ENCODE assay signal across 21 mouse cellular contexts in genomic region chr4:51633471-51633870, GRCm38 (mm10).
A peak's percentile ranks its signal among the peaks of the same experiment; 100 is the strongest.
DNase-seq lines count a peak whose midpoint lies in the region; ATAC-seq and TF ChIP-seq lines count a peak whose summit lies in the region.
"Had no signal": no experiment of that assay in that cellular context is flagged by ENCODE, and none has a peak within 500 bp of the region (broad histone marks: within the 10 kb centered on the region; RNA-seq: fewer than 3 reads in every experiment).

No protein-coding gene starts in this region.

- no peaks in the 10 kb centered on the region for H3K27me3 ChIP-seq in intestine, embryonic 15.5 days (replicated peaks)
- no peaks in the 10 kb centered on the region for H3K27me3 ChIP-seq in intestine, embryonic 16.5 days (replicated peaks; ENCODE audit: control insufficient read depth, insufficient read depth, low read length)
- no peaks in the 10 kb centered on the region for H3K27me3 ChIP-seq in intestine, postnatal 0 days (replicated peaks; ENCODE audit: control insufficient read depth, insufficient read depth, low read length)
- no peaks in the 10 kb centered on the region for H3K27me3 ChIP-seq in hindbrain, embryonic 10.5 days (ENCODE audit: insufficient read depth, poor library complexity, severe bottlenecking)
- H3K27me3 ChIP-seq: CH12.LX, Patski had no signal

- no peak overlapping the region for H3K4me3 ChIP-seq in intestine, embryonic 15.5 days (replicated peaks)
- H3K4me3 ChIP-seq in intestine, embryonic 16.5 days (ENCODE audit: low read length): no peak overlapping the region
- H3K4me3 ChIP-seq in intestine, postnatal 0 days (ENCODE audit: low read depth, low read length): no peak overlapping the region
- no peak overlapping the region for H3K4me3 ChIP-seq in hindbrain, embryonic 10.5 days

- H3K9ac ChIP-seq in intestine, embryonic 15.5 days: no peak overlapping the region
- H3K9ac ChIP-seq in intestine, embryonic 16.5 days (ENCODE audit: low read depth, low read length): no peak overlapping the region
- H3K9ac ChIP-seq in intestine, postnatal 0 days (ENCODE audit: low read depth, low read length): no peak overlapping the region

- no peak overlapping the region for H3K4me2 ChIP-seq in intestine, embryonic 15.5 days (replicated peaks)
- H3K4me2 ChIP-seq in intestine, embryonic 16.5 days (ENCODE audit: low read depth, low read length): no peak overlapping the region
- no peak overlapping the region for H3K4me2 ChIP-seq in intestine, postnatal 0 days (replicated peaks; ENCODE audit: low read depth)

- H3K4me1 ChIP-seq in intestine, embryonic 15.5 days (replicated peaks): no peaks in the 10 kb centered on the region
- no peaks in the 10 kb centered on the region for H3K4me1 ChIP-seq in intestine, embryonic 16.5 days (ENCODE audit: control insufficient read depth, insufficient read depth, low read length)
- no peaks in the 10 kb centered on the region for H3K4me1 ChIP-seq in intestine, postnatal 0 days (replicated peaks; ENCODE audit: control insufficient read depth, insufficient read depth, low read length)
- no peaks in the 10 kb centered on the region for H3K4me1 ChIP-seq in hindbrain, embryonic 10.5 days (replicated peaks)

- ATAC-seq in intestine, embryonic 15.5 days: peak; percentile 75
- ATAC-seq in intestine, embryonic 16.5 days: peak; percentile 88
- peak; percentile 60; the same call in 1 of the 2 replicates for ATAC-seq in intestine, postnatal 0 days
- ATAC-seq: activated CD4-positive, CD25-positive, alpha-beta regulatory T cell, adult 4 months; CD4-positive, CD25-positive, alpha-beta regulatory T cell, adult 4 months; Patski had no signal

- no peaks in the 10 kb centered on the region for H3K9me3 ChIP-seq in intestine, embryonic 15.5 days
- no peaks in the 10 kb centered on the region for H3K9me3 ChIP-seq in intestine, embryonic 16.5 days (ENCODE audit: control insufficient read depth, low read length)
- H3K9me3 ChIP-seq in intestine, postnatal 0 days (ENCODE audit: control insufficient read depth): no peaks in the 10 kb centered on the region
- H3K9me3 ChIP-seq in hindbrain, embryonic 10.5 days: no peaks in the 10 kb centered on the region

- WGBS in intestine, embryonic 15.5 days: 81% methylated on average over 1 of the region's 1 CpGs
- 67% methylated on average over 1 of the region's 1 CpGs for WGBS in intestine, embryonic 16.5 days
- 43% methylated on average over 1 of the region's 1 CpGs for WGBS in intestine, postnatal 0 days
- 79% methylated on average over 1 of the region's 1 CpGs for WGBS in hindbrain, embryonic 10.5 days

- H3K36me3 ChIP-seq in intestine, embryonic 15.5 days: no peaks in the 10 kb centered on the region
- H3K36me3 ChIP-seq in intestine, embryonic 16.5 days (ENCODE audit: control insufficient read depth, insufficient read depth, low read length): no peaks in the 10 kb centered on the region
- no peaks in the 10 kb centered on the region for H3K36me3 ChIP-seq in intestine, postnatal 0 days (ENCODE audit: control insufficient read depth, insufficient read depth)
- no peaks in the 10 kb centered on the region for H3K36me3 ChIP-seq in hindbrain, embryonic 10.5 days
- H3K36me3 ChIP-seq: G1E had no signal

- DNase-seq in hindbrain, embryonic 10.5 days (ENCODE audit: low spot score): no peak
- DNase-seq in B cell, adult 2 months: no peak
- no peak for DNase-seq in layer of hippocampus, postnatal 10 days (ENCODE audit: low spot score in 2 of 2)
- DNase-seq: adrenal gland, adult 2 months; adrenal gland, adult 8-10 months; adrenal gland, postnatal 10 days; adrenal gland, postnatal 14 days; adrenal gland, postnatal 25 days; adrenal gland, postnatal 36 days; cerebellum, adult 11 months; cerebellum, adult 11-12 months; cerebellum, adult 18-20 months; cerebellum, adult 2 months had no signal

- H3K27ac ChIP-seq in intestine, embryonic 15.5 days: no peak overlapping the region
- H3K27ac ChIP-seq in intestine, embryonic 16.5 days (ENCODE audit: low read length): no peak overlapping the region
- no peak overlapping the region for H3K27ac ChIP-seq in intestine, postnatal 0 days (ENCODE audit: low read depth, low read length)
- H3K27ac ChIP-seq in hindbrain, embryonic 10.5 days: no peak overlapping the region

- no peak for TF ChIP-seq CTCF in intestine, postnatal 0 days (IDR thresholded peaks at IDR 0.05; ENCODE audit: low read depth)
